Mouse (Mus musculus): ENCODE data around the gene Cdt1.

The Cdt1 gene

GRCm38 (mm10) chr8:122574667-122575251, 6.9 kb downstream of the Cdt1 start:
- DNase-seq = no peak

GRCm38 (mm10) chr8:122575286-122575685, 7.5 kb downstream of the Cdt1 start:
- DNase-seq = no peak

GRCm38 (mm10) chr8:122575735-122576647, 8.2 kb downstream of the Cdt1 start:
- no peak for DNase-seq

- DNase-seq = peak; percentile 91
These were observed 8.8 kb downstream of the Cdt1 start, which contains the start of gene Aprt for GRCm38 (mm10) chr8:122576648-122577022. Gene Aprt (minus strand): TSS chr8:122576909.

GRCm38 (mm10) chr8:122577116-122577515, 9.3 kb downstream of the Cdt1 start:
- no peak for DNase-seq

GRCm38 (mm10) chr8:122579196-122579595, 11.4 kb downstream of the Cdt1 start:
- no peak for DNase-seq

GRCm38 (mm10) chr8:122580926-122581325, 13.1 kb downstream of the Cdt1 start:
- no peak for DNase-seq

DNA sequence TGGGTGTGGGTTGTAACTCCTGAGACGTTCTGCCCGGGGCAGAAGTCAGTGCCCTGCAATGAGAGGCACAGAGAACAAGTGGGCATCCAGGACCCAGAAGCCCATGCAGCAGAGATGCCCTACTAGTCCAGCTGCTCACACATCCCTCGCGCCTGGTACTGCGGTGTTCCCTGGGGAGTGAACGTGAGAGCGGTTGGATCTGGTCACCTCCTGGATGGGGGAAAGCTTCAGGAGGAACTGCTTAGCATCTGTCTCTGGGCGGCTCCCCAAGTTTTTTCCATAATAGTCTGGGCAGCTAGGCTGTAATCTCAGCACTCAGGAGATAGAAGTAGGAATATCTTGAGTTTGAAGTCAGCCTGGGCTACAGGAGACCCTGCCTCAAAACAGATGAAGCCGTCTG, 17.2 kb downstream of the Cdt1 start:
- no peak for DNase-seq

DNA sequence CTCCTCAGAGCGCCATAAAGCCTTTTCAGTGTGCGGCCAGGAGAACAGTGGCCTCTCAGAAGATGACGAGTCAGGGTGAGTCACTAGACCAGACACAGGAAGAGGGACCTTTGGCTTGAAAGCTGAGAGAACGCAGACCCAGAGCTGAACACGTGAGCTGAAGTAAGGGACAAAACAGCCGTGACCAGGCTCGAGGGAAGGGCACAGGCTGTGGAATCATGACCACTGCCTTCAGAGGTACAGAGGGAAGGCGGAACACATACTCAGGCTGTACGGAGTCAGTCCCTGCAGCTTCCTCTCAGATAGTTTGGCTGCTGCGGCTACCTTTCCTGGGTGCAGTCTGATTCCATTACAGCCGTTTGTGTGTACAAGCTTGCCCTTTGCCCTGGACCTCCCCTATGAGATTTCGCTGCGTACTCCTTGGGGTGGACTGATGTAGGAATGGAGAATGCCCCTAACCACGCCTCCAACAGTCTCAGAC, 17.6 kb downstream of the Cdt1 start:
- DNase-seq = no peak

DNA sequence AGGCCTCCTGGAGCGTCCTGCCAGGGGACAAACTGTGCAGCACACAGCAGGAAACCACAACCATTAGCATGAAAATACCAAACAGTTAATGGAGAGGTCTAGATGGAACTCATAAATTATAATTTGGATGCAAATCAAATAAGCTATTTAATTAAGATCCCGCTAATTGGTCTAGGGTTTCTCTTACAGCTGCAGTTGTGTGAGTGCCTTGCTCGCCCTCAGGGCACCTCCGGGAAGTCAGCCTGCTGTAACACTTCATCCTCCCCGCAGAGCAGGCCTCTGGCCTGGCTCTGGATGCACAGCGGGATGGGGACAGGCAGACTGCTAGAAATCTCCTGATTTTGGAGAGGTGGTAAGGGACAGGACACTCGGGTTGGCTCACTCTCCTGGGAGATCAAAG, 18.4 kb downstream of the Cdt1 start:
- DNase-seq = no peak

DNA sequence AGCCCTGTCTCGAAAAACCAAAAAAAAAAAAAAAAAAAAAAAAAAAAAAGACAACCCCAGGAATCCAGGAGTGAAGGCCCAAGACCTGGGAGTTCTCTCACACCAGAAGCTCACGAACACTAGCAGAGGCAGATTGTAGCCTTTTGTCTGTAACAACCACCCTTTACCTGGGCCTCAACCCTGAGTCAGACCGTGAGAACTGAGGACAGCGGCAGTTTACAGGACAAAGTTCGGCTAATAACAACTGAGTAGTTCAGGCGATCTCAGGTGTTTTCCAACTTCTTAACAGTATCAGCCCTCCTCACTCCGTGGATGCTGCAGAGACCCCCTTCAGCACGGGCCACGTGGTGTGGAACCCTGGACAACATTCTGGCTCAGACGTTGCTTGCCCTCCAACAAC, 18.9 kb downstream of the Cdt1 start:
- no peak for DNase-seq

GRCm38 (mm10) chr8:122593240-122593639, 25.4 kb downstream of the Cdt1 start:
- no peak for DNase-seq

GRCm38 (mm10) chr8:122593783-122594507, 26.1 kb downstream of the Cdt1 start:
- no peak for DNase-seq

DNA sequence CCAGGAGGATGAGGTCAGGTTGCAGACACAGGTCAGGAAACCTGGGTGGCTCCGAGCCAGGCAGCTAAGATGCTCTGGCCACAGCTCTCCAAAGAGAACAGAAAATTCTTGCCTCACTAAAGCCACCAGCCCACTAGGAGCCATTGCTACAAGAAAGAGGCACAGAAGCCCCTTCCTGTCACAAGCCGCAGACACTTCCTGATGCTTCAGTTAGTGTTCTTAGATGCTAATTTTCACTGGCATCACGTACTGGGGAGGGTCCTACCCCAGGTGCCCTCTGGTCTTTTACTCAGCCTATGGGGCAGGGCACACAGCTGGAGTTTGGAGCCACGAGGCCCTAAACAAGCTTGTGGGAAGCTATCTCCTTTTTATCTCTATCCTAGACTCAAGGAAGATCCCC, 28.2 kb downstream of the Cdt1 start:
- DNase-seq = no peak

DNA sequence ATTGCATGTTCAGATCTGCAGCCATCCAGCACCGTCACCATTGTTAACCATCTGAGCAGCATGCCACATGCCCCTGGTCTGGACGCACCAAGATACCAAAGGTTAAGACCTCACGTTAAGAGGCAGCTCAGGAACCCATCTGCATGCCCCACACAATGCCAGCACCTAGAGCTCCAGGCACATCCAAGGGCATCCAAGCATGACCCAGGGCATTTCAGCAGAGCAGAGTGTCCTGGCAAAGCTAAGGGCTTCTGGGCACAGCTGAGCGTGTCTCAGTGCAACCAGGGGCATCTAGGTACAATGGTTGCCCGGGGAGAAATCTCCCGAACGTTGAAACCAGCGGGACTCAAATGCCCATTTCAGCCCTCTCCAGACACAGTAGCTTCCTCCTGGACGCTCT, 32.9 kb downstream of the Cdt1 start:
- no peak for DNase-seq

DNA sequence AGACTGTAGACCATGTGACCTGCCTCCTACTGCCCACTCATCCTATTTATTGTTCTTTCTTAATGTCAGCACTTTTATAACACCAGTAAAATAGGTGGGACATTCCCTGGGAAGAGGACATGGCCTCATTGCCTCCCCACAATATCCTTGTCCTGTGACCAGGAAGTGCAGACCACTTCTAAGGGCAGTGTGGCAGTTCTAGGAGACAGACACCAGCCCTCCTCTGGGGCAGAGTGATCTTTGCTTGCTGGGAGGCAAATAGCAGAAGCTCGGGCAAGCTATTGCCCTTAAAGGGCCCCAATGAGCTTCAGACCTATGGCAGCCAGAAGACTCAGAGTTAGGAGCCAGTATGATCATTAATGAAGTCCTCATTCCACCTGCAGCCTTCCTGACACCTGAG, 36.8 kb downstream of the Cdt1 start:
- DNase-seq = no peak

- no peak for DNase-seq
These were observed 37.6 kb downstream of the Cdt1 start for GRCm38 (mm10) chr8:122605367-122605766.

- no peak for DNase-seq
These were observed 39.0 kb downstream of the Cdt1 start for GRCm38 (mm10) chr8:122606810-122607209.

GRCm38 (mm10) chr8:122610209-122610608, 42.4 kb downstream of the Cdt1 start:
- DNase-seq = no peak

DNA sequence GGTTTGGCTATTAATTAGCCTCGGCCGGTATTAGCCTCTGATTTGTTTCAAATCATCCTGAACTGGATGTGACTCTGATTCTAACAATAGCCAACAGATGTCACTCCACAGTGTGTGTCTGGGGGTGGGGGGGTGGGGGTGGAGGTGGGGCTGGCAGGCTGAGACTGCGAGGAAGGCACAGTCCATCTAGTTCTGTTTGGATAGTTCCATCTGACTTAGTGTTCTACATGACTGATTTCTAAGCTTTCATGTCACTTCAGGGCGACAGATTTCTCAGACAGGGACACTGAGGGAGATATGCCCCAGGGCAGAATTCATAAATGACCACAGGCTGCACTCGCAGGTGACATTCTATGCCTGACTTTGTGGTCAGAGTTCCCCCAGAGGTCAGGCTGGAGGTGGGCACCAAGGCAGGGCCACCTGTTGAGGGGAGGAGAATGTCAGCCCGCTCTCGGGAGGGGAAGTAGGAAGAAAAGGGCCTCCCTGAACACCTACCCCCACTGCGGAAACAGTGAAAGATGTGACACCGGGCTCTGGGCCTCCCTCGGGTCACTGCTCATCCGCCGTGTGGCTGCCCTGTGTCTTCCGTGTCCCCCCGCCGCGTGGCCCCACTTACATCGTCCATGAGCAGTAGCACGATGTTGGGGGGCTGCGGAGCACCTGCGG, 42.9 kb downstream of the Cdt1 start:
- DNase-seq = no peak

DNA sequence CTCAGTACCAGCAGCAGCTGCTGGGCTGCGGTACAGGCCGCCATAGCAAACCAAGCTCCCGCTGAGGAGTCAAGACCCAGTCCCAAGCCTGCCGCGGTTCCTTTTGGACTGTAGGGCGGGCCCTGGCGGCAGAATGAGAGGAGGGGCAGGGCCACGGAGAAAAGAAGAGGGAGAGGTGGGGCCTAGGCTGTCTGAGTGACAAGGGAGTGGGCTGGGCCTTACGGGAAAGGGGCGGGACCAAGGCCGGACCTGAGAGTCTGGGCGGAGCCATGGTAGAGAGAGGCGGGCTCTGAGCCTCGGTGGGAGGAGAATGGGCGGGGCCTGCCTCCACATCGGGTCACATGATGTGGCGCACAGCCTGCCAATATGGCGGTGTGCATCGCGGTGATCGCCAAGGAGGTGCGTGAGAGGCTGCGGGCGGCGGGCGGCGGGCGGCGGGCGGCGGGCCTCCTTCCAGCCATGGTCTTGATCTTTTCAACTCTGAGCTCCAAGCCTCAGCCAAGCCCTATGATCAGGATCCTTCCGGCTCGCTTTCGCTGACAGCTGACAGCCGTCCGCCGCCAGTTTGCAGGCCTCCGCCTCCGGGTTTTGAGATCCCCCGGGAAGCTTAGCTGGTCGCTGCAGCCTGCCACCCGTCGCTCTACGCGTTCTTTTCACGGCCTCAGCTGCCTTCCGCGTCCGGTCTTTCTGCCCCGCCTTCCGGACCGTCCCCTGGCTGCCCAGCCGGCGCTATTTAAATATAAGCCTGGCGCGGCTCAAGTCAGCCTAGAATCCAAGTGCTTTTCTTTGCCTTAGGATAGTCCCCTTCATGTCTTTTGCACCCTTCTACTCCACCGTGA, 43.7 kb downstream of the Cdt1 start, which contains the start of the genes Galns and Trappc2l:
TSS of gene Galns (minus strand) at position 169 of the 839 bp plus-strand sequence.
TSS of gene Trappc2l (plus strand) at position 346 of the 839 bp plus-strand sequence.
- peak; percentile 93 for DNase-seq

Measured in right cerebral cortex, postnatal 14 days (tissue).